Mouse (Mus musculus): Measurements from ENCODE around the gene Nrp2. TPM values are rescaled to one million over a fixed set of nuclear protein-coding genes. Genes with fewer than 3 reads are reported as not detected.

Nrp2 gene
- total RNA-seq, 1 experiment: 14.4 TPM

DNA sequence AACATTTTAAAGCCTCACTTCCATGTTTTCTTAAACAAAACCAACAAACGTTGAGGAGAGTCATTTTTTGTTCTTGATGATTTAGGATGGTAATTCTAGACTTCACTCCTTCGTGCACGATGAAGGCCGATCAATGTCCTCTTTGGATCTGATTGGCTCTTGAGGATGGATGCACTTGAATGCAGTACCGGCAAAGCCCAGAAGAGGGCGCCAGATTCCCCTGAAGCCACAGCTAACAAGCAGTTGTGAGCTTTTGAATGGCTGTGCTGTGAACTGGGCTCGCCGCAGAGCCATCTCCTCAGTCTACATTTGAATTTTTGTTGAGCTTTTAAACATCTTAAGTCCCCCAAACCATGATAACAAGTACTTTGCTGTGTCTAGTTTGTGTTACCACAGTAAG is 19.4 kb downstream of the Nrp2 start:
- DNase-seq (ENCODE audit: low read depth, low spot score): peak; percentile 88
- Histone ChIP-seq H3K9me3 (ENCODE audit: control insufficient read depth, insufficient read depth, low read depth, low read length) (no peaks in the 10 kb centered on the region), H3K9ac (ENCODE audit: insufficient read depth, low read depth, low read length, poor library complexity, severe bottlenecking) (no peak overlapping the region), H3K36me3 (ENCODE audit: control insufficient read depth, insufficient read depth, low read length, poor library complexity, severe bottlenecking) (no peaks in the 10 kb centered on the region), H3K4me1 (ENCODE audit: control insufficient read depth in 2 of 2, insufficient read depth in 2 of 2, low read length in 2 of 2, poor library complexity in 1 of 2) (peaks cover 0 to 6% of the 10 kb centered on the region in 2 experiments; a peak in 1 of 4 replicates), H3K27ac (ENCODE audit: insufficient read depth, low read depth, low read length, poor library complexity, severe bottlenecking) (no peak overlapping the region), H3K4me3 (ENCODE audit: insufficient read depth in 1 of 2, low read depth in 1 of 2, low read length in 2 of 2, poor library complexity in 1 of 2, severe bottlenecking in 1 of 2) (no peak overlapping the region)
- TF ChIP-seq HCFC1 (IDR thresholded peaks at IDR 0.05; ENCODE audit: borderline replicate concordance, insufficient read depth, low read length) (no peak), CHD2 (IDR thresholded peaks at IDR 0.05; ENCODE audit: low read depth, low read length) (no peak), MAFK (IDR thresholded peaks at IDR 0.05; ENCODE audit: insufficient read depth, low read depth, low read length) (no peak), ZNF384 (IDR thresholded peaks at IDR 0.05; ENCODE audit: low read depth, low read length) (no peak), ZC3H11A (IDR thresholded peaks at IDR 0.05; ENCODE audit: borderline replicate concordance, low read depth, low read length) (peak; percentile 71; the same call in 1 of the 2 replicates)
- in situ Hi-C loops (cut with MboI; ENCODE audit: low sequenced_read_pairs in 2 of 2, unreplicated experiment in 2 of 2): no loop called here

DNA sequence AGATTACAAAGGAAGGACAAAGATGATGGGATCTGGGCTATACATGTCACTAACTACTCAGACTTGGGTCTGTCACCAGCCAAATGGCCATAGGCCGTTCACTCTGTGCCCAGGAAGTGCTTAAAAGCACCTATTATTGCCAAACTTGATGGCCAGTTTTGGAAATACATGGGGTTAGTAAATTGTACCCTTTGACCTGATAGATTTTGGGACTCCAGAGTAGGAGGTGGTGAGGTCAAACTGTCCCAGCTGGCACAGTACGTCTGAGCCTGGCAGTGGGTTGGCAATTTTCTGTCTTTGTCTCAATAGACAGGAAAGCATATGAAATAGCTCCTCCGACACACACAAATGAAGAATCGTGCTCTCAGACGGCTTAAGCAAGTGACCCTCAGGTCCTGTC is 20.8 kb downstream of the Nrp2 start:
- no peaks in the 10 kb centered on the region for H3K9me3 ChIP-seq (ENCODE audit: control insufficient read depth, insufficient read depth, low read depth, low read length)
- H3K9ac ChIP-seq (ENCODE audit: insufficient read depth, low read depth, low read length, poor library complexity, severe bottlenecking): no peak overlapping the region
- no peak overlapping the region for H3K4me3 ChIP-seq (ENCODE audit: insufficient read depth in 1 of 2, low read depth in 1 of 2, low read length in 2 of 2, poor library complexity in 1 of 2, severe bottlenecking in 1 of 2)
- no peaks in the 10 kb centered on the region for H3K36me3 ChIP-seq (ENCODE audit: control insufficient read depth, insufficient read depth, low read length, poor library complexity, severe bottlenecking)
- TF ChIP-seq MAFK (IDR thresholded peaks at IDR 0.05; ENCODE audit: insufficient read depth, low read depth, low read length) (no peak), ZNF384 (IDR thresholded peaks at IDR 0.05; ENCODE audit: low read depth, low read length) (no peak), ZC3H11A (IDR thresholded peaks at IDR 0.05; ENCODE audit: borderline replicate concordance, low read depth, low read length) (no peak), HCFC1 (IDR thresholded peaks at IDR 0.05; ENCODE audit: borderline replicate concordance, insufficient read depth, low read length) (no peak), CHD2 (IDR thresholded peaks at IDR 0.05; ENCODE audit: low read depth, low read length) (no peak)
- no peak overlapping the region for H3K27ac ChIP-seq (ENCODE audit: insufficient read depth, low read depth, low read length, poor library complexity, severe bottlenecking)
- H3K4me1 ChIP-seq (ENCODE audit: control insufficient read depth in 2 of 2, insufficient read depth in 2 of 2, low read length in 2 of 2, poor library complexity in 1 of 2): peaks cover 0 to 5% of the 10 kb centered on the region in 2 experiments; a peak in 1 of 4 replicates
- no peak for DNase-seq (ENCODE audit: low read depth, low spot score)
- in situ Hi-C loops (cut with MboI; ENCODE audit: low sequenced_read_pairs in 2 of 2, unreplicated experiment in 2 of 2): no loop called here

DNA sequence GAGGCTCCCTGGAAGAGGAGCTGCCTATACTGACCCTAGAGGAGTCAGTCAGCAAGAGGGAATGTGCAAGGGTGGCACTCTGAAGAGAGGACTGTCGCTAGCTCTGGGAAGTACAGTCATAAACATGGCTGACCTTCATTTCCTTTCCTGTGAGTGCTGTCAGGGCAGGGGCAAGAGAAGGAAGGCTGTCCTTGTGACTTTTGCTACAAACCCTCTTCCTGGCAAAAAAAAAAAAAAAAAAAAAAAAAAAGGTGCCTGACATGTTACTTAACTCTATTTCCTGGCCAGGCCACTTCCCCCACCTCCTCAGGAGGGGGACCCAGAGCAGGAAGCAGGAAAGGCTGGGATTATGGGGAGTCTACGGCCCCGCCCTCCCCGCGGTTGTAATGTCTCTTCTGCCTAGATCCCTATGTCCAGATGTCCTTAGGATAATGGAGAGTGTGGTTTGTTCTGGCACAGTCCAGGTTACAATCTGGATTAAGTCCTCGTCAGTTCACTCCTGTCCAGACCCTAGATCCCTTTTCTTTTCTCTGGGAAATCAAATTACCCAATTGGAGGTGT is 21.5 kb downstream of the Nrp2 start:
- Histone ChIP-seq H3K4me3 (ENCODE audit: insufficient read depth in 1 of 2, low read depth in 1 of 2, low read length in 2 of 2, poor library complexity in 1 of 2, severe bottlenecking in 1 of 2) (no peak overlapping the region), H3K9ac (ENCODE audit: insufficient read depth, low read depth, low read length, poor library complexity, severe bottlenecking) (no peak overlapping the region), H3K4me1 (ENCODE audit: control insufficient read depth in 2 of 2, insufficient read depth in 2 of 2, low read length in 2 of 2, poor library complexity in 1 of 2) (peaks cover 0 to 5% of the 10 kb centered on the region in 2 experiments; a peak in 1 of 4 replicates), H3K9me3 (ENCODE audit: control insufficient read depth, insufficient read depth, low read depth, low read length) (no peaks in the 10 kb centered on the region), H3K27ac (ENCODE audit: insufficient read depth, low read depth, low read length, poor library complexity, severe bottlenecking) (no peak overlapping the region), H3K36me3 (ENCODE audit: control insufficient read depth, insufficient read depth, low read length, poor library complexity, severe bottlenecking) (no peaks in the 10 kb centered on the region)
- no peak for TF ChIP-seq ZNF384 (IDR thresholded peaks at IDR 0.05; ENCODE audit: low read depth, low read length)
- TF ChIP-seq CHD2 (IDR thresholded peaks at IDR 0.05; ENCODE audit: low read depth, low read length): no peak
- TF ChIP-seq ZC3H11A (IDR thresholded peaks at IDR 0.05; ENCODE audit: borderline replicate concordance, low read depth, low read length): no peak
- no peak for TF ChIP-seq MAFK (IDR thresholded peaks at IDR 0.05; ENCODE audit: insufficient read depth, low read depth, low read length)
- no peak for TF ChIP-seq HCFC1 (IDR thresholded peaks at IDR 0.05; ENCODE audit: borderline replicate concordance, insufficient read depth, low read length)
- in situ Hi-C loops (cut with MboI; ENCODE audit: low sequenced_read_pairs in 2 of 2, unreplicated experiment in 2 of 2): no loop called here
- DNase-seq (ENCODE audit: low read depth, low spot score): no peak

DNA sequence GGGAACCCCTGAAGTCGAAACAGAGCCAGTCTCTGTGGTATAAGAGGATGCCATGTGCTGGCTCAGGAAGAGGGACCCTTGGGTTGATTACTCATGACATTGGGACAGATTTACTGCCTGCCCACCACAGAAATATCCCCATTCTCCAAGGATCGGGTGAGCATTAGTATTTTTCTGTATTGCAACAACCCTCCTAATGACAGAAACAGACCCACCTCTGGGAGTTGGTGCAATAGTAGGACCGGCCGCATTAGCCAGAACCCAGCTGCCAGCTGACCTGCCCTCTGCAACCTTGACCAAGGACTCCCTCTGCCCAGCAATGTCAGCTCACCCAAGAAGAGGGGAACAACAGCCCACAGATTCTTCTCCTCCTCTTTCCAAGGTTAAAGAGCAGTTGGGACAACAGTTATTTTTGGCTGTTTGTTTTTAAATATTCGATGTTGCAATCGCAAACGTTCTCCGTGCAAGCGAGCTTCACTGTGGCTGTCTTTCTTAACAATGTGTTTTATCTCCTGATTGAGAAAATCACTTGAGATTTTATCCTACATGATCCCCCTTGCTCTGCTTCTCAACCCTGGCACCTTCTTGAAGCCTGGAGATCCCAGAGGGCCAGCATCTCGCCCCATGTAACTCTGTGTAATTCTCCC is 22.1 kb downstream of the Nrp2 start:
- H3K27ac ChIP-seq (ENCODE audit: insufficient read depth, low read depth, low read length, poor library complexity, severe bottlenecking): no peak overlapping the region
- H3K36me3 ChIP-seq (ENCODE audit: control insufficient read depth, insufficient read depth, low read length, poor library complexity, severe bottlenecking): no peaks in the 10 kb centered on the region
- no peaks in the 10 kb centered on the region for H3K9me3 ChIP-seq (ENCODE audit: control insufficient read depth, insufficient read depth, low read depth, low read length)
- TF ChIP-seq MAFK (IDR thresholded peaks at IDR 0.05; ENCODE audit: insufficient read depth, low read depth, low read length) (no peak), HCFC1 (IDR thresholded peaks at IDR 0.05; ENCODE audit: borderline replicate concordance, insufficient read depth, low read length) (no peak), CHD2 (IDR thresholded peaks at IDR 0.05; ENCODE audit: low read depth, low read length) (no peak), ZC3H11A (IDR thresholded peaks at IDR 0.05; ENCODE audit: borderline replicate concordance, low read depth, low read length) (no peak), ZNF384 (IDR thresholded peaks at IDR 0.05; ENCODE audit: low read depth, low read length) (no peak)
- DNase-seq (ENCODE audit: low read depth, low spot score): no peak
- in situ Hi-C loops (cut with MboI; ENCODE audit: low sequenced_read_pairs in 2 of 2, unreplicated experiment in 2 of 2): no loop called here
- H3K4me3 ChIP-seq (ENCODE audit: insufficient read depth in 1 of 2, low read depth in 1 of 2, low read length in 2 of 2, poor library complexity in 1 of 2, severe bottlenecking in 1 of 2): no peak overlapping the region
- no peak overlapping the region for H3K9ac ChIP-seq (ENCODE audit: insufficient read depth, low read depth, low read length, poor library complexity, severe bottlenecking)
- H3K4me1 ChIP-seq (ENCODE audit: control insufficient read depth in 2 of 2, insufficient read depth in 2 of 2, low read length in 2 of 2, poor library complexity in 1 of 2): peaks cover 0 to 5% of the 10 kb centered on the region in 2 experiments; a peak in 1 of 4 replicates
